Mouse (Mus musculus): ENCODE measurements around the gene Nek1.

DNA sequence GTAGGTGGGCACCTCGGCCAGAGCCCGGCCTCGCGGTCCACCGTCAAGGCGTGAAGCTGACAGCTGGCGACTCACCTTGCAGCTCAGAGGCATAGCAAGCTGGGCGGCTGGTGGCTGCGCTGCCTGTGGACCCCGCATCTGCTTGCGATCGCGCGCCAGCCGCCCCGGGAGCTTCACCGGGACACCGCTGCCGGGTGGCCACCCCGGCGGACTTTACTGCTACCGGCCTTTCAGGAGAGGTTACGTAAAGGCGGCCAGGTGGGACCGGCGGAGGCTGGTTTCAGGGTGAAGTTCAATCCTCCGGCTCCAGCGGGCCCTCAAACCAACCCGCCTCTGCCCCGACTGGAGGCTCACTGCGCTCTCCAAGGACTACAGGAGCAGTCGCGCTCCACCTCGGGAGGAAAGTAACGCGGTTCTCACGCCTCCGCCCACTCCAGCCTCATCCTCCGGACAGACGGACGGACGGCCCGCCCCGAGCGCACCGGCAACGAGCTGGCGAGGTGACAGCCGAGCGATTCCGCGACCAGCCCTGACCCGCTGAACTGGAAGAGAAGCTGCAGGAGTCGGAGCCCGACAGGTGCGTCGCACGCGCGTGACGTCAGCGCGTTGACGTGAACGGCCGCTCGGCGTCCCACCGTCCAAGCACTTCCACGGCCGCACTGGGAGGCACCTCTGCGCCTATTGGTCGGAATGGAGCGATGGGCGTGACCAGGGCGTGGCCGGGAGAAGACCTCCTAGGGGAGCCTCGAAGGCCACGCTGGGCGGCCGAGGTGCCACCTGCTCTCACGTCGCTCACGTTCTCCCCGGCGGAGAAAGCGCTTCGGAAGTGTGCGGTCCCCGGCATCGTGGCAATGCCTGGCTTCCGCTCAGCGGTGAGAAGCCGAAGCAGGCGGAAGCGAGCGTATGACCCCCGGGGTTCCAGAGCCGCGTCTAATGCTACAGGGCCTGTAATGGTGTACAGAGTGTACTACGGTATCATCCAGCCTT lies 10.0 kb upstream of the Nek1 start, which contains the start of gene Clcn3:
- TF ChIP-seq CTCF (IDR thresholded peaks at IDR 0.05; ENCODE audit: low read depth): 0 out of 2 replicates have a peak, but pooled peaks have one; percentile 8
- TF ChIP-seq EP300 (optimal IDR thresholded peaks at IDR 0.05): no peak

All from stomach, postnatal 0 days (tissue).